Mouse (Mus musculus) heart, embryonic 10.5 days (tissue): ENCODE results near the gene Etv5. TPM values are rescaled to one million over a fixed set of nuclear protein-coding genes. Genes with fewer than 3 reads are reported as not detected.

Experiments
- DNase-seq: peaks from one replicate; pipeline ENCODE4 v3.0.0-alpha.2; 2017; ENCODE audit warnings: low spot score
- H3K27ac ChIP-seq: fragments of 300-500 bp; sonication (generic); 2 replicates; pipeline ENCODE4 v1.5.1; 2016; ENCODE audit warnings: mild to moderate bottlenecking
- H3K27me3 ChIP-seq: fragments of 300-500 bp; sonication (generic); 2 replicates; pipeline ENCODE4 v1.6.1; 2016; ENCODE audit warnings: mild to moderate bottlenecking; ENCODE audit not compliant: poor library complexity, insufficient read depth, severe bottlenecking
- H3K36me3 ChIP-seq: fragments of 300-500 bp; sonication (generic); 2 replicates; pipeline ENCODE4 v1.6.1; 2016; ENCODE audit warnings: mild to moderate bottlenecking, moderate library complexity
- H3K4me1 ChIP-seq: fragments of 300-500 bp; sonication (generic); 2 replicates; pipeline ENCODE4 v1.6.1; 2016; ENCODE audit warnings: mild to moderate bottlenecking
- H3K4me3 ChIP-seq: fragments of 300-500 bp; sonication (generic); 2 replicates; pipeline ENCODE4 v1.5.1; 2016; ENCODE audit warnings: mild to moderate bottlenecking, moderate library complexity
- H3K9me3 ChIP-seq: fragments of 300-500 bp; sonication (generic); 2 replicates; pipeline ENCODE4 v1.6.1; 2016; ENCODE audit warnings: mild to moderate bottlenecking, moderate library complexity
- WGBS: fragments of 180-500 bp; shearing (Covaris S2); methylation state at CpG from one replicate; pipeline ENCODE4 v1.1.7; 2016; 5-methylcytosine and 5-hydroxymethylcytosine counted together
- polyA plus RNA-seq: library from polyadenylated mRNA; unstranded; fragments of >200 nt; fragmentation: Nextera tagmentation; extraction: Ambion mirVana; gene quantifications from 2 replicates; pipeline ENCODE4 v1.2.1, GENCODE M21; 2016

The Etv5 gene
- polyA plus RNA-seq, 1 experiment from 2014 or later = 30.7 TPM

- 48% methylated on average over 5 of the region's 5 CpGs for whole genome bisulfite sequencing
- Histone ChIP-seq H3K9me3 (no peaks in the 10 kb centered on the region), H3K4me1 (peaks cover 11% of the 10 kb centered on the region; the same call in 1 of the 2 replicates), H3K36me3 (no peaks in the 10 kb centered on the region), H3K4me3 (no peak overlapping the region), H3K27ac (no peak overlapping the region), H3K27me3 (no peaks in the 10 kb centered on the region)
- no peak for DNase-seq
Measured at GRCm38 (mm10) chr16:22349798-22350197, 89.7 kb downstream of the Etv5 start.

- WGBS = 32% methylated on average over 16 of the region's 16 CpGs
- peak; percentile 71 for DNase-seq
- no peaks in the 10 kb centered on the region for H3K27me3 ChIP-seq
- peaks cover 11% of the 10 kb centered on the region; the same call in 1 of the 2 replicates for H3K4me1 ChIP-seq
- H3K4me3 ChIP-seq = no peak overlapping the region
- no peaks in the 10 kb centered on the region for H3K9me3 ChIP-seq
- H3K36me3 ChIP-seq = no peaks in the 10 kb centered on the region
- peak overlapping the region; percentile 30; the same call in 1 of the 2 replicates for H3K27ac ChIP-seq
Measured at GRCm38 (mm10) chr16:22348478-22349270, 90.8 kb downstream of the Etv5 start.

GRCm38 (mm10) chr16:22348014-22348413 lies 91.5 kb downstream of the Etv5 start:
- H3K9me3 ChIP-seq = no peaks in the 10 kb centered on the region
- no peaks in the 10 kb centered on the region for H3K27me3 ChIP-seq
- 63% methylated on average over 4 of the region's 4 CpGs for WGBS
- DNase-seq = peak; percentile 51
- H3K36me3 ChIP-seq = no peaks in the 10 kb centered on the region
- peaks cover 11% of the 10 kb centered on the region; the same call in 1 of the 2 replicates for H3K4me1 ChIP-seq
- no peak overlapping the region for H3K27ac ChIP-seq
- H3K4me3 ChIP-seq = no peak overlapping the region

- WGBS = 82% methylated on average over 4 of the region's 4 CpGs
- Histone ChIP-seq H3K9me3 (no peaks in the 10 kb centered on the region), H3K4me1 (no peaks in the 10 kb centered on the region), H3K36me3 (no peaks in the 10 kb centered on the region), H3K27me3 (no peaks in the 10 kb centered on the region), H3K4me3 (no peak overlapping the region), H3K27ac (no peak overlapping the region)
- DNase-seq = peak; percentile 43
Measured at GRCm38 (mm10) chr16:22341236-22341671, 98.3 kb downstream of the Etv5 start.

GRCm38 (mm10) chr16:22335781-22336180 lies 103.7 kb downstream of the Etv5 start:
- H3K27ac ChIP-seq = no peak overlapping the region
- no peaks in the 10 kb centered on the region for H3K27me3 ChIP-seq
- no peak overlapping the region for H3K4me3 ChIP-seq
- no peaks in the 10 kb centered on the region for H3K9me3 ChIP-seq
- H3K4me1 ChIP-seq = no peaks in the 10 kb centered on the region
- no peaks in the 10 kb centered on the region for H3K36me3 ChIP-seq
- 73% methylated on average over 3 of the region's 3 CpGs for whole genome bisulfite sequencing
- DNase-seq = no peak

Other genes starting within 250 kb of the Etv5 start
- gene Tra2b, start 173.7 kb downstream of the Etv5 start, polyA plus RNA-seq = 288 and 375 TPM in 2 replicates
- 0.31 and 0.49 TPM in 2 replicates for gene Dgkg, start 217.5 kb upstream of the Etv5 start, polyA plus RNA-seq